Mouse (Mus musculus): ENCODE data around the gene Nxpe5. TPM values are rescaled to one million over a fixed set of nuclear protein-coding genes. Genes with fewer than 3 reads are reported as not detected.

Gene Nxpe5
- polyA plus RNA-seq, 1 experiment from 2014 or later: not detected

GRCm38 (mm10) chr5:138256094-138256467, 30.4 kb downstream of the Nxpe5 start:
- no peaks in the 10 kb centered on the region for H3K9me3 ChIP-seq
- H3K9ac ChIP-seq: peak overlapping the region; percentile 80
- peak overlapping the region; percentile 84 for H3K4me2 ChIP-seq
- H3K4me1 ChIP-seq: peaks cover 16% of the 10 kb centered on the region
- H3K4me3 ChIP-seq: peak overlapping the region; percentile 73
- H3K27me3 ChIP-seq (replicated peaks): no peaks in the 10 kb centered on the region
- H3K27ac ChIP-seq: peak overlapping the region; percentile 91
- peaks cover 12% of the 10 kb centered on the region for H3K36me3 ChIP-seq (replicated peaks)
- no peak; the same call in 1 of the 2 replicates for ATAC-seq (replicated peaks)
- whole genome bisulfite sequencing: 18% methylated on average over 7 of the region's 7 CpGs

- Histone ChIP-seq H3K4me1 (peaks cover 19% of the 10 kb centered on the region), H3K4me2 (peak overlapping the region; percentile 84; the same call in 1 of the 2 replicates), H3K9me3 (no peaks in the 10 kb centered on the region), H3K36me3 (replicated peaks) (peaks cover 21% of the 10 kb centered on the region), H3K4me3 (no peak overlapping the region), H3K27me3 (replicated peaks) (no peaks in the 10 kb centered on the region), H3K9ac (no peak overlapping the region), H3K27ac (no peak overlapping the region)
- 92% methylated on average over 10 of the region's 10 CpGs for WGBS
- no peak for ATAC-seq (replicated peaks)
These were observed 31.4 kb downstream of the Nxpe5 start for GRCm38 (mm10) chr5:138256966-138257584.

GRCm38 (mm10) chr5:138257585-138257978, 31.9 kb downstream of the Nxpe5 start:
- Histone ChIP-seq H3K27ac (no peak overlapping the region), H3K27me3 (replicated peaks) (no peaks in the 10 kb centered on the region), H3K36me3 (replicated peaks) (peaks cover 21% of the 10 kb centered on the region), H3K4me2 (no peak overlapping the region), H3K4me3 (no peak overlapping the region), H3K4me1 (peaks cover 24% of the 10 kb centered on the region), H3K9ac (no peak overlapping the region), H3K9me3 (no peaks in the 10 kb centered on the region)
- no peak for ATAC-seq (replicated peaks)
- 93% methylated on average over 4 of the region's 4 CpGs for WGBS

GRCm38 (mm10) chr5:138258078-138258477, 32.4 kb downstream of the Nxpe5 start:
- Histone ChIP-seq H3K9ac (no peak overlapping the region), H3K27ac (no peak overlapping the region), H3K27me3 (replicated peaks) (no peaks in the 10 kb centered on the region), H3K4me1 (peaks cover 29% of the 10 kb centered on the region), H3K4me2 (no peak overlapping the region), H3K4me3 (no peak overlapping the region), H3K9me3 (no peaks in the 10 kb centered on the region), H3K36me3 (replicated peaks) (peaks cover 21% of the 10 kb centered on the region)
- no peak for ATAC-seq (replicated peaks)
- 84% methylated on average over 3 of the region's 3 CpGs for WGBS

GRCm38 (mm10) chr5:138258542-138258941, 32.8 kb downstream of the Nxpe5 start:
- WGBS: 90% methylated on average over 6 of the region's 6 CpGs
- no peak overlapping the region for H3K27ac ChIP-seq
- H3K9me3 ChIP-seq: no peaks in the 10 kb centered on the region
- H3K36me3 ChIP-seq (replicated peaks): peaks cover 21% of the 10 kb centered on the region
- no peak overlapping the region for H3K9ac ChIP-seq
- H3K27me3 ChIP-seq (replicated peaks): no peaks in the 10 kb centered on the region
- ATAC-seq (replicated peaks): no peak
- H3K4me3 ChIP-seq: no peak overlapping the region
- peaks cover 30% of the 10 kb centered on the region for H3K4me1 ChIP-seq
- H3K4me2 ChIP-seq: no peak overlapping the region

- no peak for ATAC-seq (replicated peaks)
- Histone ChIP-seq H3K27me3 (replicated peaks) (no peaks in the 10 kb centered on the region), H3K4me3 (no peak overlapping the region), H3K9me3 (no peaks in the 10 kb centered on the region), H3K4me1 (peaks cover 30% of the 10 kb centered on the region), H3K4me2 (no peak overlapping the region), H3K36me3 (replicated peaks) (peaks cover 21% of the 10 kb centered on the region), H3K27ac (no peak overlapping the region), H3K9ac (no peak overlapping the region)
- 81% methylated on average over 7 of the region's 7 CpGs for WGBS
These were observed 33.3 kb downstream of the Nxpe5 start for GRCm38 (mm10) chr5:138258993-138259392.

GRCm38 (mm10) chr5:138260051-138260450, 34.4 kb downstream of the Nxpe5 start:
- WGBS: 91% methylated on average over 10 of the region's 10 CpGs
- Histone ChIP-seq H3K4me2 (no peak overlapping the region), H3K27me3 (replicated peaks) (no peaks in the 10 kb centered on the region), H3K36me3 (replicated peaks) (peaks cover 21% of the 10 kb centered on the region), H3K27ac (no peak overlapping the region), H3K4me1 (peaks cover 34% of the 10 kb centered on the region), H3K9ac (no peak overlapping the region), H3K9me3 (no peaks in the 10 kb centered on the region), H3K4me3 (no peak overlapping the region)
- no peak for ATAC-seq (replicated peaks)

- ATAC-seq (replicated peaks): no peak
- no peak overlapping the region for H3K4me3 ChIP-seq
- H3K9ac ChIP-seq: no peak overlapping the region
- WGBS: 92% methylated on average over 11 of the region's 11 CpGs
- peaks cover 21% of the 10 kb centered on the region for H3K36me3 ChIP-seq (replicated peaks)
- peaks cover 36% of the 10 kb centered on the region for H3K4me1 ChIP-seq
- H3K27ac ChIP-seq: no peak overlapping the region
- no peaks in the 10 kb centered on the region for H3K27me3 ChIP-seq (replicated peaks)
- H3K4me2 ChIP-seq: no peak overlapping the region
- H3K9me3 ChIP-seq: no peaks in the 10 kb centered on the region
These were observed 35.1 kb downstream of the Nxpe5 start for GRCm38 (mm10) chr5:138260834-138261233.

GRCm38 (mm10) chr5:138262001-138262400, 36.3 kb downstream of the Nxpe5 start:
- H3K4me3 ChIP-seq: no peak overlapping the region
- H3K4me1 ChIP-seq: peaks cover 27% of the 10 kb centered on the region
- H3K27ac ChIP-seq: 0 out of 2 replicates have a peak overlapping the region, but pooled peaks have one; percentile 14
- no peaks in the 10 kb centered on the region for H3K27me3 ChIP-seq (replicated peaks)
- H3K4me2 ChIP-seq: peak overlapping the region; percentile 67
- 92% methylated on average over 4 of the region's 4 CpGs for WGBS
- peaks cover 21% of the 10 kb centered on the region for H3K36me3 ChIP-seq (replicated peaks)
- no peaks in the 10 kb centered on the region for H3K9me3 ChIP-seq
- no peak overlapping the region for H3K9ac ChIP-seq
- no peak for ATAC-seq (replicated peaks)

GRCm38 (mm10) chr5:138262582-138263240, 37.0 kb downstream of the Nxpe5 start:
- Histone ChIP-seq H3K4me1 (peaks cover 27% of the 10 kb centered on the region), H3K4me2 (peak overlapping the region; percentile 67), H3K9ac (peak overlapping the region; percentile 86), H3K4me3 (peak overlapping the region; percentile 82), H3K27ac (0 out of 2 replicates have a peak overlapping the region, but pooled peaks have one; percentile 14), H3K27me3 (replicated peaks) (no peaks in the 10 kb centered on the region), H3K9me3 (no peaks in the 10 kb centered on the region), H3K36me3 (replicated peaks) (peaks cover 21% of the 10 kb centered on the region)
- peak; percentile 3; the same call in 1 of the 2 replicates for ATAC-seq (replicated peaks)
- 67% methylated on average over 18 of the region's 18 CpGs for WGBS

GRCm38 (mm10) chr5:138263260-138264206, 37.8 kb downstream of the Nxpe5 start, which contains the start of gene BC037034:
BC037034 (minus strand) TSS chr5:138264033.
- H3K9ac ChIP-seq: peak within 1 kb of the TSS; percentile 86
- no peaks in the 10 kb centered on the region for H3K9me3 ChIP-seq
- peaks cover 16% of the 10 kb centered on the region for H3K36me3 ChIP-seq (replicated peaks)
- peak within 1 kb of the TSS; percentile 82 for H3K4me3 ChIP-seq
- peaks cover 27% of the 10 kb centered on the region for H3K4me1 ChIP-seq
- peak within 1 kb of the TSS; percentile 82 for H3K27ac ChIP-seq
- ATAC-seq (replicated peaks): peak; percentile 94
- H3K4me2 ChIP-seq: peak within 1 kb of the TSS; percentile 67
- H3K27me3 ChIP-seq (replicated peaks): no peaks in the 10 kb centered on the region
- WGBS: under 1% methylated on average over 61 of the region's 71 CpGs

GRCm38 (mm10) chr5:138264207-138264578, 38.5 kb downstream of the Nxpe5 start:
- Histone ChIP-seq H3K27ac (peak overlapping the region; percentile 82), H3K9ac (peak overlapping the region; percentile 86), H3K4me2 (peak overlapping the region; percentile 67), H3K27me3 (replicated peaks) (no peaks in the 10 kb centered on the region), H3K4me3 (peak overlapping the region; percentile 82), H3K9me3 (no peaks in the 10 kb centered on the region), H3K36me3 (replicated peaks) (peaks cover 15% of the 10 kb centered on the region), H3K4me1 (peaks cover 27% of the 10 kb centered on the region)
- 18% methylated on average over 6 of the region's 6 CpGs for WGBS
- no peak for ATAC-seq (replicated peaks)
